Mouse (Mus musculus) brain, embryonic 14.5 days (tissue): ENCODE measurements around the gene Mcrip1.

Experiments
- CTCF ChIP-seq: fragments of 200-500 bp; IDR thresholded peaks from 2 replicates; pipeline ENCODE4 v1.5.1; 2012; ENCODE audit warnings: inconsistent platforms, mild to moderate bottlenecking, moderate library complexity, borderline replicate concordance; ENCODE audit not compliant: insufficient read depth, insufficient read length; ENCODE audit errors: extremely low read depth
- POLR2A ChIP-seq: fragments of 200-500 bp; IDR thresholded peaks from 2 replicates; pipeline ENCODE4 v1.6.1; 2012; ENCODE audit warnings: mild to moderate bottlenecking, inconsistent platforms, borderline replicate concordance; ENCODE audit not compliant: poor library complexity, insufficient read depth, insufficient read length, severe bottlenecking; ENCODE audit errors: extremely low read depth

DNA sequence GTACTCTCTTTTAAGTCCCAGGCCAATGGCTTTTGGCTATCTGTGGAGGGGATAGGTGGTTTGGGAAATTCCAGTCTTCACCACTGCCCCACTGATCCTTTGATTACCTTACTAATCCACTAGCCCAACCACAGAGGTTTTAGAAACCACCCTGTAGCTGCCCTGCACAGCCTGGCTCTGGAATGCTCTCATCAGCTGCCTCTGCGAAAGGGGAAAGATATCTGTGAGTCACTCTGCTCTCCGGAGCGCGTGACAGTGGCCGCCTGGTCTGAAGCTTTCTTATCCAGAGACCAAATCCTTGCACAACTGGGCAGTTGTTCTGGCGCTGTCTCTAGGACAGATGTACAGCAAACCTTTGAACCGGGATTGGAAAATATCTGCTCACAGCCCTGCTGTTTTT, 5.3 kb upstream of the Mcrip1 start:
- TF ChIP-seq CTCF = no peak
- TF ChIP-seq POLR2A = no peak
